Mouse (Mus musculus) splenic B cell, adult 2 months (primary cell): Measurements from ENCODE around the gene Anxa6.
A peak's percentile ranks its signal among the peaks of the same experiment; 100 is the strongest.

Experiments
- DNase-seq: peaks from one replicate; pipeline ENCODE4 v3.0.0-alpha.2; 2011; ENCODE audit warnings: low read depth, low spot score
- H3K27me3 ChIP-seq: 2 replicates; pipeline ENCODE4 v1.6.1; 2012; ENCODE audit warnings: mild to moderate bottlenecking, low read length, moderate library complexity, mixed read lengths; ENCODE audit not compliant: control insufficient read depth, poor library complexity, insufficient read depth, severe bottlenecking
- H3K36me3 ChIP-seq: 2 replicates; pipeline ENCODE4 v1.6.1; 2012; ENCODE audit warnings: mild to moderate bottlenecking, low read length, moderate library complexity, mixed read lengths; ENCODE audit not compliant: control insufficient read depth, poor library complexity, insufficient read depth, severe bottlenecking

Anxa6 gene

GRCm38 (mm10) chr11:54996176-54996575 lies 37.1 kb downstream of the Anxa6 start:
- Histone ChIP-seq H3K36me3 (peaks cover 16% of the 10 kb centered on the region), H3K27me3 (no peaks in the 10 kb centered on the region)
- DNase-seq: no peak

DNA sequence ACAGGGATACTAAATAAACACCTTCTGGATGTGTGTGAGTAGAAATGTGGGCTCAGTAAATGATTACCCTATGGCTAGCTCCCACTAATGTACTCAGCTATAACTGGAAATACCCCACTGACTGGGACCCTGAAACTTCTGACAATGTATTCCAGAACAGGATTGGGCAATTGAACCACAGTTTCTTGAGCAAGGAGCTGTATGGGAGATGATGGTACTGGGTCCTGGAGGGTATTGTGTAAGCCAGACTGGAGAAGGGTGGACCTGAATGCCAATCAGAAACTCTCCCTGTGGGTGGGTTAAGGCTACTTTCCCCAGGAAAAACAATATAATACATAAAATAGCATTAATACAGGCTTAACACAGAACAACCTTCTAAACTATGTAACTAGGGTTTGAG lies 43.3 kb downstream of the Anxa6 start:
- H3K36me3 ChIP-seq: peaks cover 13% of the 10 kb centered on the region
- DNase-seq: no peak
- no peaks in the 10 kb centered on the region for H3K27me3 ChIP-seq

DNA sequence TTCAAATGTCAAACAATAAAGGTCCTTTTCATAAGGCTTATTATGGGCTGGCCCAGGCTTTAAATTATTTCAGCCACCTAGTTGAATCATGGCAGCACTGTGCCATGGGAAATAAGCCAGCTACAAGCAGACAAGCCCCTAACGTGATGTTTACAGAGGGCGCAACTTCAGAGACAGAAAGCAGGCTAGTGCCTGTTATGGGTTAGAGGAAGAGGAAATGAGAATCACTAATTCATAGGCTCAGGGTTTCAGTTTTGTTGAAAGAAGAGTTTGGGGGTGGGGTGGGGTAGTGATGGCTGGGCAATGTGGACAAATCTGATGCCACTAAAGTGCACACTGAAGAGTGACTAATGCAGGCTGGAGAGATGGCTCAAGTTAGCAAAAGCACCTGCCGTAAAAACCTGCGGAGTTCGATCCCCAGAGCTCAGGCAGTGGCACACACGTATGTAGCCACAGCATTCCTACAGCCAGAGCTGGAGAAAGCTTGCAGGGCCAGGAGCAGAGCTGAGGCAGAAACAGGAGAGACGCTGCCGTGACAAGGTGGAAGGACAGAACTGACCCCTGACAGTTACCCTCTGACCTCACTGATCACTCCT lies 44.4 kb downstream of the Anxa6 start:
- Histone ChIP-seq H3K27me3 (no peaks in the 10 kb centered on the region), H3K36me3 (peaks cover 8% of the 10 kb centered on the region)
- DNase-seq: peak; percentile 48

DNA sequence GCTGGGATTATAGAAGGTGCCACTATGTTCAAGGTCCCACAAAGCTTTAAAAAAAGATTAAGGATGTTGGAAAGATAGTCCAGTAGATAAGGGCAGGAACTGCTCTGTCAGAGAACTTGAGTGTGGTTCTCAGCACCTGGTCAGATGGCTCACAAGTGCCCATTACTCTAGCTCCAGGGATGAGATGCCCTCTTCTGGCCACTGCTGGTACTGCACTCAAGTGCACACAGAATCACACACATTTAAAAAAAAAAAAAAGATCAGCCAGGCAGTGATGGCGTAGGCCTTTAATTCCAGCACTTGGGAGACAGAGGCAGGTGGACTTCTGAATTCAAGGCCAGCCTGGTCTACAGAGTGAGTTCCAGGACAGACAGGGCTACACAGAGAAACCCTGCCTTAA lies 45.3 kb downstream of the Anxa6 start:
- Histone ChIP-seq H3K36me3 (peaks cover 10% of the 10 kb centered on the region), H3K27me3 (no peaks in the 10 kb centered on the region)
- peak; percentile 77 for DNase-seq

- no peak for DNase-seq
- Histone ChIP-seq H3K36me3 (peaks cover 7% of the 10 kb centered on the region), H3K27me3 (no peaks in the 10 kb centered on the region)
Observed at GRCm38 (mm10) chr11:54985086-54985485, 48.2 kb downstream of the Anxa6 start.

- DNase-seq: no peak
- Histone ChIP-seq H3K27me3 (no peaks in the 10 kb centered on the region), H3K36me3 (peaks cover 7% of the 10 kb centered on the region)
Observed at GRCm38 (mm10) chr11:54984581-54984980, 48.7 kb downstream of the Anxa6 start.

GRCm38 (mm10) chr11:54984085-54984484 lies 49.2 kb downstream of the Anxa6 start:
- Histone ChIP-seq H3K36me3 (peaks cover 7% of the 10 kb centered on the region), H3K27me3 (no peaks in the 10 kb centered on the region)
- peak; percentile 87 for DNase-seq

GRCm38 (mm10) chr11:54982520-54982919 lies 50.7 kb downstream of the Anxa6 start:
- no peak for DNase-seq
- Histone ChIP-seq H3K27me3 (no peaks in the 10 kb centered on the region), H3K36me3 (peaks cover 7% of the 10 kb centered on the region)

- Histone ChIP-seq H3K36me3 (peaks cover 7% of the 10 kb centered on the region), H3K27me3 (no peaks in the 10 kb centered on the region)
- no peak for DNase-seq
Observed at GRCm38 (mm10) chr11:54981630-54982029, 51.6 kb downstream of the Anxa6 start.

GRCm38 (mm10) chr11:54977385-54977937 lies 55.8 kb downstream of the Anxa6 start:
- Histone ChIP-seq H3K36me3 (peaks cover 2% of the 10 kb centered on the region), H3K27me3 (no peaks in the 10 kb centered on the region)
- DNase-seq: no peak

DNA sequence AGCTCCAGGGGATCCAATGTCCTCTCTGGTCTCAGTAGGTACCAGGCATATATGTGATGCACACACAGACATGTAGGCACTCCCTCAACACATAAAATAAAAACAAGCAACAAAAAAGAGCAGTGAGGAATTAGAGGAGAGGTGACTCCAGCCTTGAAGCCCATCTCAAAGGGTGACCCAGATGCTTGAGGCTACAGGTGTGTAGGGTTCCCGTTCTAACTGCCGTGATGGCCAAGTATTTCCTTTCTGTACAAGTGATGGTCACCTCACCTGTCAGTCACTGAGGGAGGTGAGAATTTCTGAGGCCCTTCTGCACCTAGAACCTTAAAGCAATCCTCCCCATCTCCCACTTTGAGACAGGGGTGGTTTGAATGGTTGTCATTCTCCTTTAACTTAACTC lies 56.9 kb downstream of the Anxa6 start:
- peaks cover 2% of the 10 kb centered on the region for H3K36me3 ChIP-seq
- H3K27me3 ChIP-seq: no peaks in the 10 kb centered on the region
- DNase-seq: no peak

- Histone ChIP-seq H3K36me3 (peaks cover 1% of the 10 kb centered on the region), H3K27me3 (no peaks in the 10 kb centered on the region)
- DNase-seq: no peak
Observed at GRCm38 (mm10) chr11:54975756-54976155, 57.5 kb downstream of the Anxa6 start.

DNA sequence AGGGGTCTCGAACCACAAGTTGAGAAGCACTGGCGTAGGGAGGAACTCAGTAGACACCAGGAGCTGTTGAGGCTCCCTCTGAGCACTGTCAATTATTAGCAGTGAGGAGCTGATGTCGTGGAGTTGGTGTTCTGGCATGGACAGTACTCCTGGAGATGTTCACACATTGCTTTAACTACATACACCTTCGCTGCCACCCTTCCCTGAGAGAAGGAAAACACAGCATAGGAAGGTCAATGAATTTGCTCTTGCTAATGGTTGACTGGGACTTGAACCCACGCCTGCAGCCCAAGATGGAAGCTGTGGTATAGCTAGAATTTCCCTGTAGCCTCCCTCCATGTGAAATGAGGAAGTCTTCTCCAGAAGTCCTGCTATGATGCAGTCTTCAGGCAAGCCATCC lies 57.9 kb downstream of the Anxa6 start:
- no peaks in the 10 kb centered on the region for H3K27me3 ChIP-seq

GRCm38 (mm10) chr11:54974639-54975038 lies 58.6 kb downstream of the Anxa6 start:
- DNase-seq: no peak
- no peaks in the 10 kb centered on the region; the same call in none of the 2 replicates for H3K36me3 ChIP-seq
- H3K27me3 ChIP-seq: no peaks in the 10 kb centered on the region

More for the DNA sequence above, 57.9 kb downstream of the Anxa6 start:
- no peaks in the 10 kb centered on the region; the same call in none of the 2 replicates for H3K36me3 ChIP-seq
- no peak for DNase-seq

- peak; percentile 70 for DNase-seq
Observed at GRCm38 (mm10) chr11:54973481-54974212, 59.6 kb downstream of the Anxa6 start.

More at GRCm38 (mm10) chr11:54973481-54974212, 59.6 kb downstream of the Anxa6 start:
- H3K36me3 ChIP-seq: no peaks in the 10 kb centered on the region; the same call in none of the 2 replicates
- no peaks in the 10 kb centered on the region for H3K27me3 ChIP-seq
